Mouse (Mus musculus) cerebellum, adult 8-10 months (tissue): ENCODE data around the gene Sept12.

ENCODE experiments used
- DNase-seq: peaks from one replicate; pipeline ENCODE4 v3.0.0; 2022

The Sept12 gene

DNA sequence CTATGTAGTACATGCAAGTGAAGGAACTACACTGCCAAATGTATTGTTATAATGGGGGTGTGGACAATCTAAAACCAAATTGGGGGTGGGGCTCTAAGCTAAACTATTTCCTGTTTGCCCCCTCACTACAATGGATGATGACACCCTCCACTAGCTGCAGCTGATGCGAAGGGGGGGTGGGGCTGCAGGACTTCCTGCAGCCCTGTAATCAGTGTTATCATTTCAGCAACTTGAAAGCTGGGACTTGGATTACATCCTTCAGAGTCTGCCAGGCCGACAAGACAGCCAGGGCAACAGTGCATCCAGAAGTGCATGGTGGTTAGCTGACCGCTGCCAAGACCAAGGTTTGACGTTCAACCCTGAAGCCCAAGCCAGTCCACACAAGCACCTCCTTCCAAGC is 26.0 kb downstream of the Sept12 start:
- no peak for DNase-seq

DNA sequence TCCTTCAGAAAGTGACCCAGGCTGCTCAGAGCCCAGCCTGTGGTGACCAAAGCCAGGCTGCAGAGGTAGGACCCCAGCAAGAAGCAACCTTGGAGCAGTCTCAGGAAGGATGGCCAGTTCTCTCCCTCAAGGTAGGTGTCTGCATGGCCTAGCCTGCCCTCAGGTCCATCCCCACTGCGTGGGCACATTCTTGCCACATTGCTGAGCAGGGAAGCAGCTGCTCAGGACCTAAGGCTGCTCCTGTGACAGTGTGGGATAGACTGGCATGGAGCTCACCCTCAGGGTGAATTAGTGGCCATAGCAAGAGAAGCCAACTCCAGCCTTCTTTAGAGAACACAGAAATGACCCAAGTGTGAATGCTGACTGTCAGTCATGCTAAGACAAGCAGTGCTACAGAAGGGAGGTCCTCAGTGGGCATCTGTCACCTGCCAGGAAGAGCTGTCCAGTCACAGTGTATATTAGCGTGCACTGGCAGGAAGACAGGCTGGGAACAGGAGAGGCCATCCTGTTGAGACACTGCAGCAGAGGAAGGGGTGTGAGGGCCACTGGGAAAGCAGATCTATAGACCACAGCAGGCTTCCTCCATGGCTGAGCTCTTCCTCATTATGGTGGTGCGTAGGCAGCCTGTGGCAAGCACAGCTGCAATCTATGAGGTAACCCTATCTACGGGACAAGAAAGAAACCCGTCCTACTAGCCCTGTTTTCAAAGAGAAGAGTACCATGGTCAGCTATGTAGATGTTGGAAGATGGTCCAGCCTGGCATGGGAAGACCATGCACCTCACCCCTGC is 28.4 kb downstream of the Sept12 start:
- no peak for DNase-seq

DNA sequence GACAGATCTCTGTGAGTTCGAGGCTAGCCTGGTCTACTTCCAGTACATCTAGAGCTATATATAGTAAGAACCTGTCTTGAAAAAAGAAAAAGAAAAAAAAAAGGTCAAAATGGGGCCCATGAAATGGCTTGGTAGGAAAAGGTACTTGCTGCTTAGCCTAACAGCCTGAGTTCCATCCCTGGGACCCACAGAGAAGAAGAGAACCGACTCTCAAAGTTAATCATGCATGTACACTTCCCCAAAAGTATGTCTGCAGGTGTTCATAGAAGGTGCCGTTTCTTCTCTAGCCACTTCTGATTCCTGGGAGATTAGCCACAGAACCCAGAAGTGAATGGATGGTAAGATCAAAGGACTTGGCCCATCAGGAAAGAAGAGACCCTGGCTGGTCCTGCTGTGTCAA is 29.2 kb downstream of the Sept12 start:
- DNase-seq = no peak

DNA sequence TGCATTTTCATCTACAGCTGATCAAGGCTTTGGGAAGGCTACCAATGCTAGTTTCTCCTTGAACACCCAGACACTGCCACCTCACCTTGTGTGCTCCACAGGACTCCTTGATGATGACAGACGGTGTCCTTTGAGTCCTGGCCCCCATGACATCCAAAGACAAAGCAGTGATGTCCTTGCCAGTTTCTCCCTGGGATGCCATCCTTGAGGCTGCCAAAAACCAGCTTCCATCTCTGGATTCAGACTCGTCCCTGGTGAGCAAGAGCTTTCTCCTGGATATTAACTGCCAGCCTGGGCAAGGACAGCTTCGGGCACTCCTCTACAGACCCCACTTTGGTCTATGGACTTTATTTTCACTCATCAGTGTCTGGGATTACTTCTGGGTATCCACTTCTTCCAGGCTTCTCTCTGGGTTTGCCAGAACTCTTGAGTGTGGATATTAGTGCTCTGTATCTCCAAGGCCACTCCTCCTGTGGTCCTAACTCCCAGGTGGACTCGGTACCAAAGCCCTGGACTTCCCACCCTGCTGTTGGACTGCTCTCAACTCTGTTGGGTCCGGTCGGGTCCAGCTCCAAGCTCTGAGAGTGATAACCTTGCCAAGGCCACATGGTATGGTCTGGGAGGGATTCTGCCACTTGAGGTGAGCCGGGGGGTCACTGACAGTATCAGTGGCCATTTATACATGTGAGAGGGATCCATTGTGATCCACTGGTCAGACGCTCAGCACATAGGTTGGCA is 32.1 kb downstream of the Sept12 start:
- peak; percentile 48 for DNase-seq

DNA sequence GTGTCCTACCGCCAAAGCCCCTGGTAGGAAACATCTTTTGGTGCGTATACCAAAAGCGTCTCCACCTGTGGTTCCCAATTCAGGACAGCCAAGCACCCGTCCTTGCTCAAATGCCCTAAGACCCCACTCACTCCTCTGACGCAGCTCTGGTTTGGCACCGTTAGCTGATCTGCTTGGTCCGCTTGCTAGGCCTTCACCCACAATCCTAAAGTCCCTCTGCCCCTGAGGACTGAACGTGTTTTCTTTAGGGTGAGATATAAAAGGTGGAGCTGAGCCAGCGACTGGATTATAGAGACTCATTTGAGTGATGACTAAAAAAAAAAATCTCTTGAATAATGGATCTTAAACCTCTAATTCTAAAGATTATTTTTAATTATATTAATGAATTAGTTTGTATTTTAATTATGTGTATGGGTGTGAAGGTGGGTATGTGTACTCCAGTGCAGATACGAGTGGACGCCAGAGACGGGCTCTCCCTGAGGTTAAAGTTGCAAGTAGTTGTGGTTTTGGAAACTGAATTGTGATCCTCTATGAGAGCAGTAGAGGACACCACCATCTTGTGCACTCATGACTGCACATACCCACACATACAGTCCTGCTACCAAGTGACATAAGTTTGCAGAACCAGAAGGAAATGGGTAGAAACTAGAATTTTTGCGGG is 32.8 kb downstream of the Sept12 start:
- DNase-seq = no peak

DNA sequence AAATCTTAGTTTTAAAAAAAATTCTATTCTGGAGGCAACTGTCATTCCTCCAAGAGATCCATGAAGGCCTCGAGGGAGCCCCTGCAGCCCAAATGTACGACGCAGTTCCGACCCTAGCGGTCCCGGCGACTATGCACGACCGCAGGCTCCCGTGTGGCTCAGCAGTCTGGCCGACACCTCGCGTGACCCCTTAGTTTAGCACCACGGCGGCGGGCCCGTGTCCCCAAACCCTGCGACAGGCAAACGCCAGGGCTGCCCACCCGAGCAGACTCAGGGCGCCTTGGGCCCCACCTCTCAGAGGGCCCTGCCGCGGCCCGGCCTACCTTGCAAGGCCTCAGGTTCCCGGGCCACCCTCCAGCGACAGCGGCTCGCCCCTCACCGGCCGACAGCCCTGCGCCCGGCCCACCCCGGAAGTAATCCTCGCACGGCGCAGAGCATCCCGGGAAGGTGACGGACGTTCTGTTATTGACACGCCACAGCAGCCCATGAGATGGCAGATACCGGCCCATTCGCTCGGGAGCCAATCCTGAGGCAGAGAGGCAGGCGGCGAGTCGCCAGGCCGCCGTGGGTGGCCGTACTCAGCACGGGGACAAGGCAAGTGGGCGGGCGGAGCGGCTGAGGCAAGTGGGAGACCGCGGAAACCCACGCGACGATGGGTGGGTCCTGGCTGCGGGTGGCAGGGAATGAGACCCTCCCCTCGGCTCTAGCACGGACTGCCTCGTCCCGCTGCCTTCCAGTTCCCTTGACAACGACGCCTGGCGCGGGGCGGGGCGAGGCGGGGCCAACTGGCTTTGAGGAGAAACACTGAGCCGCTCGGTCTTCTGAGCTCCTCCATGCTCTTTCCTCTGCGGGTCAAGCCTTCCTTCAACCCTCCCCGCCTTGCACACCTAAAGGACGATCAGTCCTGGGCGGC is 33.6 kb downstream of the Sept12 start, which contains the start of gene Anks3:
TSS of gene Anks3 (minus strand) at position 409 of the 913 bp plus-strand sequence.
- DNase-seq = peak; percentile 98

DNA sequence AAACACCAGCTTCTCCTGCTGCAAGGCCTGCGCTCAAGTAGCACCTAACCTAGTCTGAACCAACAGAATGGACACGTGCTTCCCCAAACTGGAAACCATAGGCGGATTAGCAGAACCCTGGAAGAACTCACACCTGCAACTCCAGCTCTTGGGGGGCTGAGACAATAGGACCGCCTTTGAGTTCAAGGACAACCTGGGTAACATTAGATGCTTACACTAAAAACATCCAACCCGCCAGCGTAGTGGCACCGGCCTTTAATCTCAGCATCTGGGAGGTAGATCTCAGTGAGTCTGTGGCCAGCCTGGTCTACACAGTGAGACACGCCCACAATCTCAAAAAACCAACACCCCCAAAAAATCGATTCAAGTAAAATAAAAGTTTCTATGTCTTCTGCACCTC is 34.3 kb downstream of the Sept12 start:
- no peak for DNase-seq

DNA sequence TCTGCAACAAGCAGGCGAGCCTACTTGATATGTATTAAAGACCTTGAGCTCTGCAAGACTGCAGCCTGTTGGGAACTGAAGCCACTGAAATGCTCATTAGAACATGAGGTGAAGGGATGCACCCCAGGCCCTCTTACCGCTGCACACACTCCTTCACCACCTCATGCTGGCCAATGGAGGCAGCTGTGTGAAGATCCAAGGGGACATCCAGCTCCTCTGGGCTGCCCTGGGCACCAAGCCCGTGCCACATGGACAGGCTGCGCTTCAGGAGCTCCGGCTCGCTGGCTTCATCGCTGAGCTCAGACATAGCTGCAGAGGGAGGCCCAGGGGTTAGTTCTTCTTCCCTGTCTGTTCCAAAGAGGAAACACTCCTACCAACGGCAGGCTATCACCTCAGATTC is 37.4 kb downstream of the Sept12 start:
- no peak for DNase-seq

DNA sequence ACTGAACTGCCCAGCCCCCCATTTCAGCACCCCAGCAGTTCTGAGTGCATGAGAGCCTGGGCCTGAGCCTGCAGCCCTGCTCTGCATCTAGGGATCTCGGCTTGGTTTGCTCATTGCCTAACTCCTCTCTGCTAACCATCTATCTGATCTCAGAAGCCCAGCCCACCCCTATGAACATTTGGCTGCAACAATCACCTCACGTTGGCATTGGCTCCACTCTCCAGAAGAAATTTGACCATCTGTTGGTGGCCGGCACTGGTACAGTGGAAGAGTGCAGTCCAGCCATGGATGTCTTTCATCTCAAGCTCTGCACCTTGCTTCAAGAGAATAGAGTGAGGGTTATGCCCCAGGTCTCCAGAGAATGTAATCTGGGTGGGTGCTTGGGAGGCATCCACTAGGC is 40.2 kb downstream of the Sept12 start:
- peak; percentile 48 for DNase-seq

DNA sequence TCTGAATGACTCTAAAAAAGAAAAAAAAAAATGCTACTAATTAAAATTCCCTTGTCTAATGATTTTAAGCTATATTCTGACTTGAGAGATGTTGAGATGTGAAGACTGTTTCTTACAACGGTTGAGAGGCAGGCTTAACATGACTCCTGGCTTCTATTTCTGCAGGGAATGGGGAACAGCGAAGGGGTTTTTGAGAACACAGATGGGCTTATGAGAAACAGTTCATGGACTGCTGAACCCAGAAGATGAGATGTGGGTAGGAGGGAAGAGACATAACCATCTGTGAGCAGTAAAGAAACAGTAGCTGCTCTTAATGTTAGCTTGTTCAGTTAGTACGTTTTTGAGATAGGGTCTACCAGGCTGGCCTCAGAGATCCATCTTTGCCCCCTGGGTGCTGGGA is 41.0 kb downstream of the Sept12 start:
- DNase-seq = no peak

DNA sequence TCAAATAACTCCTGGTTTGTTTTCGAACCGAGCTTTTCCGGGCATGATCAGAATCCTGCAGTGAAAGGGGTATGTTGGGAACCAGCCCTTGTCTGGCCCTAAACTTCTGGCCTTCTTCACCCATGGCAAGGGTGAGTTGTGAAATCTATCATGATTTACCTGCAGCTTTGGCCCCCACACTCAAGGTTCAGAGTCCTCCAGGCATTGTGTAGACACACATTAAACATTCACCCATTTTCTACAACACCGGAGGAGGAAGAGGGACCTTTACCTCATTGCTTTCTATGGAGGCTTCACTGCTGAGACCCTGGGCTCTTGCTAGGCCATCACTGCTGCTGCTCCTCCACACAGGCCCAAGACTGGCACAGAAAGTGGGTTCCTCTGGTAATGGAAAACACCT is 50.3 kb downstream of the Sept12 start:
- DNase-seq = no peak

DNA sequence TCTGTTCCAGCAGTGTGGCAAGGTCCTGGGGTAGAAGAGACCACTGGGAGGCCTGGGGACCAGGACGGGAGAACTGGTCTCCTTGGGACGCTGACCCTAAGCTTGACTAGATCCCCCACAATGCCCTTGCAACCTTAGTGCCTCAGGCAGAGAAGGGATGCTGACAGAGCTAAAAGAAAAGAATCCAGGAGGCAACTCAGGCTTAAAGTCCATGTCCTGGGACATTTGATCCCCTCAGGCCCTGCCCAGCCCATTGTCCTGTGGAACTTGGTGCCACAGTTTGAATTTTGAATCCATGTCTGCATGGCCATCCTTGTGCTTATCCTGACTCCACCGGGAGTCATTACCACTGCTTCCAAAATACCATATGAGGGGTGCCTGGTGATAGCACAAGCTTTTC is 51.5 kb downstream of the Sept12 start:
- no peak for DNase-seq

DNA sequence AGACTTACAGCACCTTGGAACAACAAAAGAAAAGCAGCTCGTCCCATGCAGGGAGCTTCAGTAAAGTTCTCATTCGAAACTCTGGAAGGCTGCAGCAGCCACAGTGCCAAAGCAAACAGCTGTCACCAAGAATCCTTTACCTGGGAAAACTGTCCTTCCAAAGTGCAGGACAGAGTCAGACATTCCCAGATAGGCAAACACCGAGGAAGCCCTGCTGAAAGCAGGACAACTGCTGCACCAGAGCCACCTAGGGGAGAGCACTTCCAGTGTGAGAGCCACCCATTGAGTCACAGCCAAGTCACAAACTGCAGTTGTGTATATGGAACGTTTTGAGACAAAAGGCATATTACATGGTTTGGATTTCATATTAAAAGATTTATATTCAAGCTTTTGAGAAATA is 52.2 kb downstream of the Sept12 start:
- DNase-seq = no peak

DNA sequence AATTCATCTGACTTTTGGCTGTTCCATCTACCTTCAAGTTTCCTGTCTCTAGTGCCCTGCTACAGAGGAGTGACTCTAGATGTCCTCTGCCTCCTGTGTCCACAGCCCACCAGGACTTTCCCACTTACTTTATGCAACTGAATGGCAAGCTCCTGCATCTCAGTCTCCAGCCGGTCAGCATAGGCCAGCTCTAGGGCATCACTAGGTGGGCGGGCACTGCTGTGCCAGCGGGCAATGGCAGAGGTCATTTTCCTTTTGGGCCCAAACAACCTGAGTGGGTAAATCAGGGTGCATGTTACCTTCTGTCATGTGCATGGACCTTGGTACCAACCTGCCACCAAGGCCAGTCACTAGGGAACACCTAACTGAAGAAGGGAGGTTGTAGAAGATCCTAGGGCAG is 54.2 kb downstream of the Sept12 start:
- DNase-seq = no peak

DNA sequence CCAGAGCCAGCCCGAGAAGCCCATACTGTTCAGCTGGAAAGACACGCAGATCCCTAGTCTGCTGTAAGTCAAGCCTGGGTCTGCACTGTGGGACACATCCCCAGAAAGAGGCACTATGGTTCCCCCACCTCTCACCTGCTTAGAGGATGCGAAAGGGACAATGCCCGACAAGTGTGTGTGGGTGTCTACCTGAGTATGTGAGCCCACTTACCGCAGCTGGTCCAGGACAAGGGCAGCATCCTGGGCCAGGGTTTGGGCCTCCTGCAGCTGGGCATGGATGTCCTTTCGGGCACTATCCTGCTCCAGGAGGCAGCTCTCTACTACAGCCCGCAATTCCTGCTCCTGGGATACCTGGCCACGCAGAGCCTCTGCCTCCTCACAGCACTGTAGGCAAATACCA is 54.8 kb downstream of the Sept12 start:
- DNase-seq = no peak

DNA sequence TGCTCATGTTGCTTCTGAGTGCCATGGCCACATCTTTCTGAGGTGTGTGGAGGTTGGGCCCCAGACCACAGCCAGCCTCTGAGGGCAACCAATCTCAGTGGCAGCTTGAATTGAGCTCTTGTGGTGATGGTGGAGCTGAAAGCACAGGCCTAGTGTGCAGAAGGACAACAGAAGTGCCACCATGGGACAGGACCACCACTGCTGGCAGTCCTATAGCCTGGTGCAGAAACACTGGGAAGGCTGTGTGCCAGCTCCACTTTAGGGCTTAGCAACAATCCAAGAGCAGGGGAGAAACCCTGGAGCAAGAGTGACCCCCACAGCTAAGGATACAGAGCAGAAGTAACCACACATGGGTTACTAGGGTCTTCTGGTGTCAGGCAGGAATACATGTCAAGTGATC is 56.6 kb downstream of the Sept12 start:
- DNase-seq = no peak

DNA sequence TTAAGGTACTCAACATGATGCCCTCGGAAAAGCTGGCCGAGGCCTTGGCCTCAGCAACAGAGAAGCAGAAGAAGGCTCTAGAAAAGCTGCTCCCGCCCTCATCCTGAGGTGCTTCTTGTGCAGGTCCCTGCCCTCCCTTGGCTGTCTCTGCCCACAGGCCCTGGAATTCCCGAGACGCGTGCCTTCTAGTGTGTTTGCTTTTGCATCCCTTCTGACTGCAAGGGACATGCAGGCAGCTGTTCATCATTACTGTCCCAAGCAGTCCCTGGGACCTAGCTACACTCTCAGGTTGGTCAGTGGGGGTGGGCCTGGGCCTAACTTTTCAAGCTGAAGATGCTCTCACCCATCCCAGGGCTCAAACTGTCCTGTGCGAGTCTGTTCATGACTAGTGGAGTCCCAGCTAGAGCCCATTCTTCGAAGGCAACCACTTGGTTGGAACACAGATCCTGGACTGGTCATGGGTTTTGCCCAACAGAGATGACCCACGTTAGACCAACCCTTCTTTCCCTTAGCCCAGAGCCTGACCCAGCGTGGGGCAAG is 57.3 kb downstream of the Sept12 start:
- DNase-seq = peak; percentile 33

DNA sequence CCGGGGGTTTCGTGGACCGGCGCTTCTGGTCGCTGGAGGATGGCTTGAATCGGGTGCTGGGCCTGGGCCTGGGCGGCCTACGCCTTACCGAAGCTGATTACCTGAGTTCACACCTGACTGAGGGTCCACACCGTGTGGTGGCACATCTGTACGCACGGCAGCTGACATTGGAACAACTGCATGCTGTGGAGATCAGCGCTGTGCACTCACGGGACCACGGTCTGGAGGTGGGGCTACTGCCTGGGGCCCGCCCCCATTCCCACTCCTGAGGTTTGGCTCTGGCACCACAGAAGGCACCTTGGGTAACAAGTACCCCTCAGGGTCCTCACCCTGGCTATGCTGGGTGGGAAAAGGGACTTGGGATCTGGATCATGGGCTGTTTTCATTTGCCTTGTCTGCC is 58.2 kb downstream of the Sept12 start:
- DNase-seq = no peak

DNA sequence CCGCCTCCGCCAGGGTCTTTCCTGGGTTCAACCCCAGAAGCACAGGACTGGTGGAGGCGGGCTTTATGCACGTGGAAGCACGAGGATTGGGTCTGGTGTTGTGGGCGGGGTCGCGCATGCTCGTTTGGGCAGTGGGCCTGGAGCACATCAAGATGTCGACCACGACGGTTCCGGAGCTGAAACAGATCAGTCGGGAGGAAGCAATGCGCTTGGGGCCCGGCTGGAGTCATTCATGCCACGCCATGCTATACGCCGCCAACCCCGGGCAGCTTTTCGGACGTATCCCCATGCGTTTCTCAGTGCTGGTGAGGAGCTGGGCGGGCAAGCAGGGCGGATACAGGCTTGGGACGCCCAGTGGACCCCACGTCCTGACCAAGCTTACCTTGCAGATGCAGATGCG is 58.7 kb downstream of the Sept12 start:
- DNase-seq = peak; percentile 94

DNA sequence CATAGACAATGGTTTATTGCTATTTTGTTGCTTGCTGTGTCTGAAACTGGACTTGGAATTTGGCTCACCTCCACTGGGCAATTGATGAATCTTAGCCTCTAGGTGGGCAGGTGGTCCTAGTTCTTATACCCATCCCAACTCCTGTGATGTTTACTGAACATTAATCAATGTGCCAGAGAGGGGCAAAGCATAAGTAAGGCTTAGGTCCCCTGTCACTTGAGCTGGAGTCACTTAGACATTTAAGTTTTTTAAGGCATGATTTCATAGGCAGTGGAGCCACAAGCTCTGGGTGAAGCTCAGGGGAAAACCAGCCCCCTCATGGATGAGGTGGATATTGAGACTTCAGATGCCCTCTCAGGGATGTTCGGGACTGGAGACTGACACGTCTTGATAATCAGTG is 59.2 kb downstream of the Sept12 start, which contains the start of gene Nudt16l1:
TSS of gene Nudt16l1 (plus strand) at position 301 of the 400 bp plus-strand sequence.
- DNase-seq = no peak

DNA sequence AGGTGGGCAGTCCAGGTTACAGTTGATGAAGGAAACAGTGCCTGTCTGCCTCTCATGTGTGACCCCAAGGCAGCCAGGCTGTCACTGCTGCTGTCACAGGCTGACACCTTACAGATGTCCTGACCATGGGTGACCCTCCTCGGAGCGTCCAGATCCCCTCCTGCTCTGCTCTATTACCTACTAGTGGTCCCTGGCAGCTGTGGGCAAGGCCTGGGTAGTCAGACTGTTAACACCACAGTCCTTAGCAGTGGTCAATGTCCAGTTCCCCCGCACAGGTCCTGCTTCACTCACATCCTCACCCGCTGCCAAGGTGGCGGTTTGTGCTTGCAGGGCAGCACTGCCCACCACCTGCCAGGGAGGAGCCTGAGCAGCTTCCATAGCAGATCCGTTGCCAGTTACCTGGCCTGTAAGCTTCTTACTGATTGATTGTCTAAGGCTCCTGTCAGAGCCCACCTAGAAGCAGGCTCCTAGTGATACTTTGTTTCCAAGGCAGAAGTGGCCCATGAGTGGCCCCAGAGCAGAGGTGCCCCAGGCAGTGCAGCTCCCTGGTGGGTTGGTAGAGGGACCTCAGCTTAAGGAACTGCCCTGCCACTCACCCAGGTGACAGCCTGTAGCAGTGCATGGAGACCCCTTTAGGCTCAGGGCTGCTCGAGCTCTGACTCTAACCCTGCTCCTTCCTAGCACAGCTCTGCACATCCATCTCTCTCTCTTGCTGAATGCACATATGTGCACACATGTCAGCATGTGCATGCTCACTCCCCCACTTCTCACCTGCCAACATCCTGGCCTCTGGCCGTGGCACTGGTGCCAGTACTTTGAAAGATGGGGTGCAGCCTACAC is 60.1 kb downstream of the Sept12 start:
- DNase-seq = no peak
